Mouse (Mus musculus) stomach, embryonic 15.5 days (tissue): ENCODE measurements around the gene Wdr35. TPM values are rescaled to one million over a fixed set of nuclear protein-coding genes. Genes with fewer than 3 reads are reported as not detected.
"Not testable (repeated sequence)": the region's sequence is repeated elsewhere in the genome, so short reads cannot be mapped to it uniquely, and the experiment has no call there.

Experiments
- ATAC-seq: fragments of 200-750 bp; cut with Nextera tagmentation; 2 replicates; pipeline ENCODE4 v1.8.0; 2017; ENCODE audit warnings: low read depth, moderate number of reproducible peaks, moderate TSS enrichment; ENCODE audit not compliant: insufficient read depth, low FRiP score
- H3K27ac ChIP-seq: fragments of 300-500 bp; sonication (generic); 2 replicates; pipeline ENCODE4 v1.5.1; 2015; ENCODE audit warnings: mild to moderate bottlenecking, inconsistent platforms
- H3K27me3 ChIP-seq: fragments of 300-500 bp; sonication (generic); replicated peaks from 2 replicates; pipeline ENCODE4 v1.6.1; 2015; ENCODE audit warnings: inconsistent platforms
- H3K36me3 ChIP-seq: fragments of 300-500 bp; sonication (generic); 2 replicates; pipeline ENCODE4 v1.6.1; 2015; ENCODE audit warnings: inconsistent platforms
- H3K4me1 ChIP-seq: fragments of 300-500 bp; sonication (generic); 2 replicates; pipeline ENCODE4 v1.6.1; 2015; ENCODE audit warnings: inconsistent platforms
- H3K4me2 ChIP-seq: fragments of 300-500 bp; sonication (generic); 2 replicates; pipeline ENCODE4 v1.6.1; 2015; ENCODE audit warnings: mild to moderate bottlenecking, inconsistent platforms
- H3K4me3 ChIP-seq: fragments of 300-500 bp; sonication (generic); replicated peaks from 2 replicates; pipeline ENCODE4 v1.5.1; 2015; ENCODE audit warnings: inconsistent platforms
- H3K9ac ChIP-seq: fragments of 300-500 bp; sonication (generic); 2 replicates; pipeline ENCODE4 v1.6.1; 2015; ENCODE audit warnings: inconsistent platforms
- H3K9me3 ChIP-seq: fragments of 300-500 bp; sonication (generic); 2 replicates; pipeline ENCODE4 v1.6.1; 2016; ENCODE audit warnings: inconsistent platforms
- WGBS: fragments of 180-500 bp; shearing (Covaris S2); methylation state at CpG from one replicate; pipeline ENCODE4 v1.1.7; 2015; 5-methylcytosine and 5-hydroxymethylcytosine counted together
- polyA plus RNA-seq: library from polyadenylated mRNA; unstranded; fragments of >200 nt; fragmentation: Nextera tagmentation; extraction: Ambion mirVana; gene quantifications from 2 replicates; pipeline ENCODE4 v1.2.1, GENCODE M21; 2015

Gene Wdr35
- polyA plus RNA-seq, 1 experiment from 2014 or later: 12.5 TPM

GRCm38 (mm10) chr12:9016376-9016775 is 42.7 kb downstream of the Wdr35 start:
- H3K9me3 ChIP-seq: no peaks in the 10 kb centered on the region
- H3K27ac ChIP-seq: no peak overlapping the region
- H3K4me2 ChIP-seq: no peak overlapping the region
- 0 out of 2 replicates have a peak, but pooled peaks cover 5% of the 10 kb centered on the region for H3K36me3 ChIP-seq
- no peak overlapping the region for H3K4me3 ChIP-seq
- no peaks in the 10 kb centered on the region for H3K4me1 ChIP-seq
- no peaks in the 10 kb centered on the region for H3K27me3 ChIP-seq
- H3K9ac ChIP-seq: no peak overlapping the region
- WGBS: 92% methylated on average over 9 of the region's 9 CpGs
- no peak for ATAC-seq

DNA sequence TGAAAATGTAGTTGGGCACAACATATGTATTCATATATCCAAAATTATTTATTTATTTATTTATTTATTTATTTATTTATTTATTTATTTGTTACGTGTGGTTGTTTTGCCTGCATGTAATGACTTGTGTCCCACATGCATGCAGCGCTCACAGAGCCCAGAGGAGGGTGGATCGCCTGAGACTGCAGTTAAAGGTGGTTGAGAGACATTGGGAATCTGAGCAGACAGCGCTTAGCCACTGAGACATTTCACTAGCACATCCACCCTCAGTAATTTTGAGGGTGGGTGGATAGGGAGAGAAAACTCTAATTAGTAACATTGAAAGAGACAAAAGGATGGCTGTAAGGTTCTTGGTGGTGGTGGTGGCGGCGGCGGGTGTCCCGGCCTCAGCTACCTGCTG is 46.7 kb downstream of the Wdr35 start:
- no peaks in the 10 kb centered on the region for H3K27me3 ChIP-seq
- ATAC-seq: no peak
- no peaks in the 10 kb centered on the region for H3K36me3 ChIP-seq
- no peaks in the 10 kb centered on the region for H3K4me1 ChIP-seq
- no peaks in the 10 kb centered on the region for H3K9me3 ChIP-seq
- H3K4me3 ChIP-seq: no peak overlapping the region
- no peak overlapping the region for H3K9ac ChIP-seq
- WGBS: 90% methylated on average over 8 of the region's 8 CpGs
- H3K27ac ChIP-seq: no peak overlapping the region
- no peak overlapping the region for H3K4me2 ChIP-seq

GRCm38 (mm10) chr12:9020986-9021385 is 47.3 kb downstream of the Wdr35 start:
- H3K4me1 ChIP-seq: no peaks in the 10 kb centered on the region
- no peaks in the 10 kb centered on the region for H3K27me3 ChIP-seq
- H3K9me3 ChIP-seq: no peaks in the 10 kb centered on the region
- no peak overlapping the region for H3K4me3 ChIP-seq
- no peak overlapping the region for H3K27ac ChIP-seq
- no peak overlapping the region for H3K4me2 ChIP-seq
- ATAC-seq: no peak
- H3K36me3 ChIP-seq: no peaks in the 10 kb centered on the region
- 72% methylated on average over 3 of the region's 3 CpGs for WGBS
- no peak overlapping the region for H3K9ac ChIP-seq

DNA sequence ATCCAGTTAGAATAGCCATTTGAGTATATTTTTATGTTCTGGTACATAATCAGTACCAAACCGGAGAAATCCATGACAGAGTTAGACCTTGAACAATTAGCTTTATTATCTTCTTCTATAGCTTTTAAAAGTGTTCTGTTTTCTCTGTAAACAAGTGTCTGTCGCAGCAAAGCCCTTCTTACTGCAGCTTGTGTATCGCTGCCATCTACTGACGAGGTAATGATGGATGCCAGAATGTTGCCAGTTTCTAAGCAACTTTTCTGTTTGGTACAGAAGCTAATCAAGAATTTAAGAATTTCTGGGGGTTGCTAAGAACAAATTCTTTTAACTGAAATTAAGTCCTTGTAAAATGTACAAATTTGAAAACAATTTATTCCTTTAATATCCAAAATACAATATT is 49.3 kb downstream of the Wdr35 start:
- Histone ChIP-seq H3K27me3 (no peaks in the 10 kb centered on the region), H3K9me3 (no peaks in the 10 kb centered on the region), H3K4me3 (no peak overlapping the region), H3K4me1 (no peaks in the 10 kb centered on the region), H3K36me3 (no peaks in the 10 kb centered on the region), H3K4me2 (no peak overlapping the region), H3K27ac (no peak overlapping the region), H3K9ac (no peak overlapping the region)
- ATAC-seq: no peak
- 53% methylated on average over 4 of the region's 4 CpGs for WGBS

DNA sequence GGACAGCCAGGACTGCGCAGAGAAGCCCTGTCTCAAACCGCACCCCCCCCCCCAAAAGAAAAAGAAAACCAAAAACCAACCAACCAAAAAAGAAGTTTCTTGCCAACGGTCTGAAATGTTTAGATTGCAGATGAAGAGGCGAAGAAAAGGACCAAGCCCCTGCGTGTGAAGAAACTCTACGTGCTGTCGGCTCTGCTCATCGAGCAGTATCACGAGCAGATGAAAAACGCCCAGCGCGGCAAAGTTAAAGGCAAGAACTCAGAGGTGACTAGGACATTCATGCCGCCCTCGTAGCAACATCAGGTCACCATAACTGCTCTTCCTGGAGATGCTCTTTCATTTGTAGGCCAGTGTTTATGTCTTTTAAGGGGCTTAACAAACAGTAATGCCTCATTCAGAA is 50.4 kb downstream of the Wdr35 start:
- WGBS: 85% methylated on average over 14 of the region's 14 CpGs
- Histone ChIP-seq H3K9ac (no peak overlapping the region), H3K4me1 (no peaks in the 10 kb centered on the region), H3K9me3 (no peaks in the 10 kb centered on the region), H3K36me3 (no peaks in the 10 kb centered on the region), H3K4me3 (no peak overlapping the region), H3K4me2 (no peak overlapping the region), H3K27me3 (no peaks in the 10 kb centered on the region), H3K27ac (no peak overlapping the region)
- no peak for ATAC-seq

GRCm38 (mm10) chr12:9024736-9025135 is 51.0 kb downstream of the Wdr35 start:
- WGBS: 79% methylated on average over 13 of the region's 13 CpGs
- Histone ChIP-seq H3K9ac (no peak overlapping the region), H3K4me1 (no peaks in the 10 kb centered on the region), H3K27ac (no peak overlapping the region), H3K9me3 (no peaks in the 10 kb centered on the region), H3K4me3 (no peak overlapping the region), H3K4me2 (no peak overlapping the region), H3K36me3 (no peaks in the 10 kb centered on the region), H3K27me3 (no peaks in the 10 kb centered on the region)
- ATAC-seq: no peak

GRCm38 (mm10) chr12:9026843-9027242 is 53.2 kb downstream of the Wdr35 start:
- ATAC-seq: no peak
- Histone ChIP-seq H3K36me3 (no peaks in the 10 kb centered on the region), H3K4me3 (no peak overlapping the region), H3K27me3 (no peaks in the 10 kb centered on the region), H3K4me1 (0 out of 2 replicates have a peak, but pooled peaks cover 3% of the 10 kb centered on the region), H3K27ac (no peak overlapping the region), H3K9me3 (no peaks in the 10 kb centered on the region), H3K9ac (no peak overlapping the region), H3K4me2 (no peak overlapping the region)

DNA sequence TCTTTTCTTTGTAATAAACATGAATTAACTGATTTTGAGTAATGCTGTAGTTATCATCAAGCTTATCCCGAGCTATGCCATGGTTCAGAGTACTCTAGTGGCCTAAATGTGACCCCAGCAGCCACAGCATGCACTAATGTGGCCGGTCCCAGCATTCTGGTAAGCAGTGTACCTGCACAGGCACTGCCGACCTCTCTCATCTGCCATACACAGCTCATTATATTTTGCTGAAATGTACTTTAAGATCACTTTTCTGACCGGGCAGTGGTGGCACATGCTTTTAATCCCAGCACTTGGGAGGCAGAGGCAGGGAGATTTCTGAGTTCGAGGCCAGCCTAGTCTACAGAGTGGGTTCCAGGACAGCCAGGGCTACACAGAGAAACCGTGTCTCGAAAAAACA is 55.1 kb downstream of the Wdr35 start:
- H3K27me3 ChIP-seq, H3K4me3 ChIP-seq, ATAC-seq, H3K4me1 ChIP-seq, H3K36me3 ChIP-seq, H3K9ac ChIP-seq, H3K27ac ChIP-seq, H3K9me3 ChIP-seq, H3K4me2 ChIP-seq: not testable (repeated sequence)
- 86% methylated on average over 7 of the region's 7 CpGs for WGBS

- H3K4me2 ChIP-seq: peak overlapping the region; percentile 62
- 36% methylated on average over 4 of the region's 4 CpGs for WGBS
- no peaks in the 10 kb centered on the region for H3K27me3 ChIP-seq
- H3K9me3 ChIP-seq: no peaks in the 10 kb centered on the region
- peak overlapping the region; percentile 64 for H3K4me3 ChIP-seq
- no peak overlapping the region for H3K9ac ChIP-seq
- no peaks in the 10 kb centered on the region for H3K36me3 ChIP-seq
- H3K4me1 ChIP-seq: 0 out of 2 replicates have a peak, but pooled peaks cover 3% of the 10 kb centered on the region
- peak overlapping the region; percentile 99; the same call in 1 of the 2 replicates for H3K27ac ChIP-seq
- ATAC-seq: peak; percentile 24
Measured at GRCm38 (mm10) chr12:9029506-9029887, 55.8 kb downstream of the Wdr35 start.

DNA sequence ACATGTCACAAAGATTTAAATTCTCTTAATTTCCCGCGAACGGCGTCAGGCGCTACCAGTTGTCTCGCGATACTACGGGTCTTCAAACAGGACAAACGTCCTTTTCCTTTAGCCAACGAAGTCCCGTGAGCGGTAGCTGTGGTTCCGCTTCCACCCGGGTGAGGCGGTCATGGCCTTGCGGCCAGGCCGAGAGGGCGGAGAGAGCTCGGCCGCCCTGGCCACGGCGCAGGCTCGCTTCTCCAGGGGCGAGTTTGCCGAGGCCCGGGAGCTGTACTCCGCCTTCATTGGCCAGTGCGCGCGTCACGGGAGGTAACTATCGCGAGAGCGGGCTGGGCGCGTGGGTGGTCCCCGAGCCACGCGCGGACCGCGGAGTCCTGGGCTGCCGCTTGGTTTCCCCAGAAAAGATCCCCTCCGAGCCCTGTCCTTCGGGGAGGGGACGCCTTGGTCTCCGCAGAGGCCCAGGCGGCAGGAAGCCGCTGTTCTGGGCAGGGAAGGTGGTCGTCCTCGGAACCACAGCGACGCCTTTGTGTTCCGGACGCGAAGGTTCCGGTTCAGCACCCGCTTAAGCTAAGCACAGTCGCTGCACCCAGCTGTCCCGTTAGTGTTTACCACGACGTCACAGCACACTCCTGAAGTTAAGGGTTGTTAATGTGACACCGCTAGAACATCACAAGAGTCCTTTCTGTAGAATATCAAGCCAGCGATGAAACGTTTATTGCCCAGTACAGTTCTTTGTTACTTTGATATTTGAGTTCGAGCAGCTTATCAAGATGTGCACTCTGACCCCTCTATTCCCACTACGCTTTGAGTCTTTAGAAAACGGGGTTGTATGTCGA is 56.4 kb downstream of the Wdr35 start, which contains the start of gene Ttc32:
Gene Ttc32, plus strand, starts transcription at position 110 of the 836 bp plus-strand sequence.
- H3K27me3 ChIP-seq: no peaks in the 10 kb centered on the region
- peak within 1 kb of the TSS; percentile 62 for H3K4me2 ChIP-seq
- under 1% methylated on average over 69 of the region's 69 CpGs for WGBS
- H3K4me1 ChIP-seq: 0 out of 2 replicates have a peak, but pooled peaks cover 3% of the 10 kb centered on the region
- H3K27ac ChIP-seq: peak within 1 kb of the TSS; percentile 99
- no peaks in the 10 kb centered on the region for H3K9me3 ChIP-seq
- peak within 1 kb of the TSS; percentile 64; the same call in 1 of the 2 replicates for H3K9ac ChIP-seq
- no peaks in the 10 kb centered on the region for H3K36me3 ChIP-seq
- ATAC-seq: peak; percentile 92
- peak within 1 kb of the TSS; percentile 64 for H3K4me3 ChIP-seq

DNA sequence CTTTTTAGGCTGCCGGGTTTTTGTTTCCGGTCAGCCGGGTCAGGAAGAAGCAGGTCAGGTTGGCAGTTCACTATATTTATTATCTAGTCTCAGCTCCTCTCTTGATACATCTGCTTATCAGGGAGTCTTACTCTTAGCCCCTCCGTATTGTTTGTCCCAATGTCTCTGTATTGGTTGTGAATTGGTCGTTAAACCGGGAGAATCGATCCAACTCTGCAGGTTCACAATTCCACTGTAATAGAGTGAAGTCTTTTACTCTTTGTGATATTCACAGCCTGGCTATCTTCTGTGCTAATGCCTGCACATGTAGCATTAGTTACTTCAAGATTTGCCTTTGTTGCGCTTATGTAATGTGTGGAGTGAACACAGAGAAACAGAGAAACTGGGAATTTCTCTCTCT is 57.5 kb downstream of the Wdr35 start:
- no peak for ATAC-seq
- peak overlapping the region; percentile 99 for H3K27ac ChIP-seq
- peak overlapping the region; percentile 64 for H3K4me3 ChIP-seq
- H3K4me2 ChIP-seq: peak overlapping the region; percentile 62
- 0 out of 2 replicates have a peak, but pooled peaks cover 3% of the 10 kb centered on the region for H3K4me1 ChIP-seq
- 51% methylated on average over 8 of the region's 8 CpGs for WGBS
- H3K27me3 ChIP-seq: no peaks in the 10 kb centered on the region
- H3K9me3 ChIP-seq: no peaks in the 10 kb centered on the region
- H3K36me3 ChIP-seq: no peaks in the 10 kb centered on the region
- peak overlapping the region; percentile 64; the same call in 1 of the 2 replicates for H3K9ac ChIP-seq

- no peaks in the 10 kb centered on the region for H3K27me3 ChIP-seq
- H3K9me3 ChIP-seq: no peaks in the 10 kb centered on the region
- H3K27ac ChIP-seq: no peak overlapping the region
- H3K9ac ChIP-seq: no peak overlapping the region
- H3K4me2 ChIP-seq: no peak overlapping the region
- 0 out of 2 replicates have a peak, but pooled peaks cover 3% of the 10 kb centered on the region for H3K4me1 ChIP-seq
- no peaks in the 10 kb centered on the region for H3K36me3 ChIP-seq
- no peak for ATAC-seq
- H3K4me3 ChIP-seq: no peak overlapping the region
Measured at GRCm38 (mm10) chr12:9033140-9033539, 59.4 kb downstream of the Wdr35 start.
